Mouse (Mus musculus) neural tube, embryonic 14.5 days (tissue): ENCODE data around the gene Uba6. TPM values are rescaled to one million over a fixed set of nuclear protein-coding genes. Genes with fewer than 3 reads are reported as not detected.

Source experiments
- ATAC-seq: fragments of 200-750 bp; cut with Nextera tagmentation; 2 replicates; pipeline ENCODE4 v1.8.0; 2017; ENCODE audit warnings: low read depth, mild to moderate bottlenecking, moderate TSS enrichment, moderate library complexity
- H3K27ac ChIP-seq: fragments of 300-500 bp; sonication (generic); 2 replicates; pipeline ENCODE4 v1.5.1; 2014; ENCODE audit warnings: low read depth, mild to moderate bottlenecking, control low read depth, low read length, moderate library complexity, mixed read lengths
- H3K27me3 ChIP-seq: fragments of 300-500 bp; sonication (generic); 2 replicates; pipeline ENCODE4 v1.6.1; 2014; ENCODE audit warnings: low read length; ENCODE audit not compliant: control insufficient read depth, insufficient read depth
- H3K36me3 ChIP-seq: fragments of 300-500 bp; sonication (generic); 2 replicates; pipeline ENCODE4 v1.6.1; 2014; ENCODE audit warnings: low read length, mixed read lengths; ENCODE audit not compliant: control insufficient read depth, insufficient read depth
- H3K4me1 ChIP-seq: fragments of 300-500 bp; sonication (generic); 2 replicates; pipeline ENCODE4 v1.6.1; 2014; ENCODE audit warnings: low read length; ENCODE audit not compliant: control insufficient read depth, insufficient read depth
- H3K4me2 ChIP-seq: fragments of 300-500 bp; sonication (generic); 2 replicates; pipeline ENCODE4 v1.6.1; 2014; ENCODE audit warnings: mild to moderate bottlenecking, low read depth, low read length, control low read depth
- H3K4me3 ChIP-seq: fragments of 300-500 bp; sonication (generic); 2 replicates; pipeline ENCODE4 v1.5.1; 2014; ENCODE audit warnings: low read depth, low read length, control low read depth, mixed read lengths
- H3K9ac ChIP-seq: fragments of 300-500 bp; sonication (generic); replicated peaks from 2 replicates; pipeline ENCODE4 v1.6.1; 2014; ENCODE audit warnings: low read depth, mild to moderate bottlenecking, control low read depth, low read length, mixed read lengths
- H3K9me3 ChIP-seq: fragments of 300-500 bp; sonication (generic); 2 replicates; pipeline ENCODE4 v1.6.1; 2016; ENCODE audit warnings: low read length; ENCODE audit not compliant: control insufficient read depth
- WGBS: fragments of 180-500 bp; shearing (Covaris S2); extraction: QIAGEN DNeasy Blood & Tissue Kit; methylation state at CpG from one replicate; pipeline ENCODE4 v1.1.7; 2014; 5-methylcytosine and 5-hydroxymethylcytosine counted together
- polyA plus RNA-seq: library from polyadenylated mRNA; unstranded; fragments of >200 nt; fragmentation: Nextera tagmentation; extraction: Ambion mirVana; gene quantifications from 2 replicates; pipeline ENCODE4 v1.2.1, GENCODE M21; 2014

The Uba6 gene
- polyA plus RNA-seq, 1 experiment from 2014 or later, result 20.4 TPM

DNA sequence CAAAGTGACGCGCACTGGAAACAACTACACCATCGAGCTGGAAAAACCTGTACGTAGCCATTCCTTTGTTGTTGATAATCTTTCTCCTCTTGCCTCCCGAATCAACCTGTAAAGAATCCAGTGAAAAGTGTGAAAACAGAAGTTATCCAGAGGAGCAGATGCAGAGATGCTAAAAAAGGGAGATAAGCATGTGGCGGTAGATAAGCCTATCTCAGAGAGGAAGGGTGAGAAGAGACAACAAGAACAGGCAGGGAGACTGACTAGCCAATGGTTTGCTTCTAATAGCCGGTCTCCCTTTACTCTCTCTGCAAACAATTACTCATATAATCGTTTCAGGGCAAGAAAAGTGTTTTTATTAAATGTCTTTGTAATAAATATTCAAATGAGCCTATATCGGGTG is 77.8 kb downstream of the Uba6 start:
- Histone ChIP-seq H3K4me1 (no peaks in the 10 kb centered on the region), H3K27ac (no peak overlapping the region), H3K9me3 (no peaks in the 10 kb centered on the region), H3K27me3 (no peaks in the 10 kb centered on the region), H3K4me2 (no peak overlapping the region), H3K4me3 (no peak overlapping the region), H3K36me3 (no peaks in the 10 kb centered on the region), H3K9ac (no peak overlapping the region)
- no peak for ATAC-seq
- WGBS, result 92% methylated on average over 9 of the region's 9 CpGs

DNA sequence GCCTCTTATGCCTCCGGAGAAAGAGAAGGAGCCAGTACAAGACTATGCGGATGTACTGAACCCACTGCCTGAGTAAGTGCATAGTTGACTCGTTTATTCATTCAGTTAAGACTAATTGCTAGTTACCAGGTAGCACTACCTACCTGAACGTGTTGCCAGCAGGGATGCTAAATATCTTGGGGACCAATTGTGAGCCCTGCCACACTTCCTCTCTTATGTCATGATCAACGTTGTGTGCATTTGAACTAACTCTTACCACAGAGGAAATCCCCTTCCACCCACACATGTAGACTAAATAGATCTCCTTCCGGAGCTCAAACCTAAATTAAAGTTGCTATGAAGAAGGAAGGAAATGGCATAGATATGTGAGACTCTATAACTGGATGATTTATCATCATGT is 85.9 kb downstream of the Uba6 start:
- Histone ChIP-seq H3K27me3 (no peaks in the 10 kb centered on the region), H3K27ac (no peak overlapping the region), H3K4me3 (no peak overlapping the region), H3K4me1 (no peaks in the 10 kb centered on the region), H3K9me3 (no peaks in the 10 kb centered on the region), H3K36me3 (no peaks in the 10 kb centered on the region), H3K9ac (no peak overlapping the region), H3K4me2 (no peak overlapping the region)
- ATAC-seq, result no peak
- 84% methylated on average over 6 of the region's 6 CpGs for WGBS

GRCm38 (mm10) chr5:86084979-86085378 is 87.6 kb downstream of the Uba6 start:
- no peaks in the 10 kb centered on the region for H3K36me3 ChIP-seq
- no peak overlapping the region for H3K4me2 ChIP-seq
- H3K9ac ChIP-seq, result no peak overlapping the region
- no peaks in the 10 kb centered on the region for H3K27me3 ChIP-seq
- H3K4me3 ChIP-seq, result no peak overlapping the region
- H3K4me1 ChIP-seq, result no peaks in the 10 kb centered on the region
- WGBS, result 83% methylated on average over 7 of the region's 7 CpGs
- no peaks in the 10 kb centered on the region for H3K9me3 ChIP-seq
- ATAC-seq, result no peak
- no peak overlapping the region for H3K27ac ChIP-seq

- WGBS, result 85% methylated on average over 6 of the region's 6 CpGs
- Histone ChIP-seq H3K4me2 (no peak overlapping the region), H3K4me3 (no peak overlapping the region), H3K36me3 (no peaks in the 10 kb centered on the region), H3K27ac (no peak overlapping the region), H3K9me3 (no peaks in the 10 kb centered on the region), H3K27me3 (no peaks in the 10 kb centered on the region), H3K9ac (no peak overlapping the region), H3K4me1 (no peaks in the 10 kb centered on the region)
- ATAC-seq, result no peak
Observed at GRCm38 (mm10) chr5:86083987-86084386, 88.6 kb downstream of the Uba6 start.

DNA sequence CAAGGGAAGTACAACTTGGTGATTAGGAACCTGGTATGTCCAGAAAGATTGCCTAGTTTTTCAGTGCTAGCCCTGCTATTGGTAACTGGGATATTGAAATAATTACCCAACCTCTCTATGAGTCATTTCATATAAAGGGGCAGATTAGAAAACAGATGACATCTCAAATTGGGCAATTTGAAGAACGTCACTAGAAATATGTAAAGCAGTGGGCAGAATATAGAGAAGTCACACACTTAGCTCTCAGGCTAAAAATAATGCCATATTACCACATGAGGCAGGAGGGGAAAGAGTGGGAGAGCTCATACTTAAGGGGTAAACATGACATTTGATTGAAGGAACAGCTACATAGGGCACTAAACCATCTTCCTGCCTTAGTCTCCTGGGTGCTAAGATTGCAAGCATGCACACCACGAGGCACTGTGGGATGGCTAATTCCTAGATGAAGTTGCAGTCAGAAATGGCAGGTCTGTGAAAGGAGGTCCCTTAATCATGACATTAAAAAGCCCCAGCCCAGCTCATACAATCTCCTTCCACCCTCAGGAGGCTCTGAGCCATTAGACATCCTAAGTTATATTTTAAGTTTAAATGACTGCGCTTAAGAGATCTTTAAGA is 93.8 kb downstream of the Uba6 start:
- no peak overlapping the region for H3K9ac ChIP-seq
- no peaks in the 10 kb centered on the region for H3K27me3 ChIP-seq
- H3K36me3 ChIP-seq, result no peaks in the 10 kb centered on the region
- H3K4me1 ChIP-seq, result no peaks in the 10 kb centered on the region
- no peak for ATAC-seq
- WGBS, result 84% methylated on average over 3 of the region's 3 CpGs
- H3K4me2 ChIP-seq, result no peak overlapping the region
- no peaks in the 10 kb centered on the region for H3K9me3 ChIP-seq
- H3K4me3 ChIP-seq, result no peak overlapping the region
- H3K27ac ChIP-seq, result no peak overlapping the region

DNA sequence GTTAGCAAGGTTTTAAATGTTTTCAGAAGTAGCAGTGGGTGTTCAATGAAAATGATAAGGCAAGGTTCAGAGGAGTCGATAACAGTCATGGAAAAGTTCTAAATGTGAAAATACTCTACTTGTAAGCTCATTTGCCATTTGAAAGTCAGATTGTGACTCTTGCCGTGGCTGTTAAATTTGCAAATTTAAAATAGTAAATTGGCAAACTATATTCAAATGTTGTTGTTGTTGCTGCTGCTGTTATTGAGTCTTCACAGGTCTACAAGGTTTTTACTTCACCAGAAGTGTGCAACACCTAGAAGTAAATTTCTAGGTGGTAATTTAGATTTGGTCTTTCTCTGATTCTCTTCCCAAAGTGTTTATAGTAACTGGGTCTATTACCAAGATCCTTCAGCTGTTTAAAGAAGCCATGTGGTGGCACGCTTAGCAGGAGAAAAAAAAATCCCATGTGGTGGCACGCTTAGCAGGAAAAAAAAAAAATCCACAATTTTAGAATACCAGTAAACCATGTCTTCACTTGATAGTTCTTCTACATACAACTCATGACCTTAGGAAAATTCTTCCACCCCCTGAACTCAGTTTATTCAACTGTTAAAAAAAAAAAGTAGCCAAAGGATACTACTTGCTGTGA is 99.7 kb downstream of the Uba6 start:
- H3K9ac ChIP-seq, result no peak overlapping the region
- no peaks in the 10 kb centered on the region for H3K27me3 ChIP-seq
- H3K4me2 ChIP-seq, result no peak overlapping the region
- no peak overlapping the region for H3K27ac ChIP-seq
- WGBS, result 91% methylated on average over 4 of the region's 4 CpGs
- no peaks in the 10 kb centered on the region for H3K4me1 ChIP-seq
- ATAC-seq, result no peak
- H3K4me3 ChIP-seq, result no peak overlapping the region
- no peaks in the 10 kb centered on the region for H3K9me3 ChIP-seq
- no peaks in the 10 kb centered on the region for H3K36me3 ChIP-seq

- no peaks in the 10 kb centered on the region for H3K9me3 ChIP-seq
- no peak within 1 kb of the TSS for H3K9ac ChIP-seq
- no peaks in the 10 kb centered on the region for H3K36me3 ChIP-seq
- no peaks in the 10 kb centered on the region for H3K4me1 ChIP-seq
- ATAC-seq, result no peak
- H3K4me2 ChIP-seq, result no peak within 1 kb of the TSS
- WGBS, result 82% methylated on average over 7 of the region's 7 CpGs
- no peaks in the 10 kb centered on the region for H3K27me3 ChIP-seq
- no peak within 1 kb of the TSS for H3K27ac ChIP-seq
- H3K4me3 ChIP-seq, result no peak within 1 kb of the TSS
Observed at GRCm38 (mm10) chr5:86071538-86071937, 101.1 kb downstream of the Uba6 start, which contains the start of gene Stap1. Stap1 (plus strand) TSS chr5:86071746.

GRCm38 (mm10) chr5:86069121-86069520 is 103.5 kb downstream of the Uba6 start:
- peaks cover 3% of the 10 kb centered on the region; the same call in 1 of the 2 replicates for H3K4me1 ChIP-seq
- no peak overlapping the region for H3K4me3 ChIP-seq
- no peaks in the 10 kb centered on the region for H3K9me3 ChIP-seq
- H3K4me2 ChIP-seq, result no peak overlapping the region
- H3K27ac ChIP-seq, result no peak overlapping the region
- no peak for ATAC-seq
- no peak overlapping the region for H3K9ac ChIP-seq
- 76% methylated on average over 6 of the region's 6 CpGs for WGBS
- no peaks in the 10 kb centered on the region for H3K27me3 ChIP-seq
- H3K36me3 ChIP-seq, result no peaks in the 10 kb centered on the region

GRCm38 (mm10) chr5:86068451-86068850 is 104.2 kb downstream of the Uba6 start:
- H3K27ac ChIP-seq, result no peak overlapping the region
- H3K4me2 ChIP-seq, result no peak overlapping the region
- no peak for ATAC-seq
- WGBS, result 86% methylated on average over 3 of the region's 3 CpGs
- H3K9me3 ChIP-seq, result no peaks in the 10 kb centered on the region
- no peaks in the 10 kb centered on the region for H3K27me3 ChIP-seq
- no peak overlapping the region for H3K4me3 ChIP-seq
- H3K9ac ChIP-seq, result no peak overlapping the region
- no peaks in the 10 kb centered on the region for H3K36me3 ChIP-seq
- H3K4me1 ChIP-seq, result peaks cover 8% of the 10 kb centered on the region; the same call in 1 of the 2 replicates
